Mouse (Mus musculus) small intestine, adult 2 months (tissue): ENCODE data around the gene Tmem171.

Experiments
- CTCF ChIP-seq: fragments of 200-500 bp; IDR thresholded peaks from 2 replicates; pipeline ENCODE4 v1.5.1; 2012; ENCODE audit warnings: low read depth, mild to moderate bottlenecking, control low read depth, inconsistent platforms, low read length, moderate library complexity, mixed read lengths; ENCODE audit not compliant: insufficient replicate concordance, insufficient read length; ENCODE audit errors: extremely low read depth
- POLR2A ChIP-seq: fragments of 200-500 bp; IDR thresholded peaks from 2 replicates; pipeline ENCODE4 v1.6.1; 2012; ENCODE audit warnings: low read depth, mild to moderate bottlenecking, control low read depth, inconsistent platforms, low read length, moderate library complexity

- TF ChIP-seq CTCF (no peak), POLR2A (no peak)
These were observed 46.7 kb downstream of the Tmem171 start for GRCm38 (mm10) chr13:98647775-98648568.
